Mouse (Mus musculus) lung, embryonic 14.5 days (tissue): ENCODE measurements at regions not wholly inside any gene's neighbourhood (a gene's known extent, or its start where the extent isn't known, plus 50 kb on each side); places are given as distances from the start of the nearest gene placed in this dataset.
A peak's percentile ranks its signal among the peaks of the same experiment; 100 is the strongest.

ENCODE experiments used
- ATAC-seq: fragments of 200-750 bp; cut with Nextera tagmentation; 2 replicates; pipeline ENCODE4 v1.8.0; 2017; ENCODE audit warnings: mild to moderate bottlenecking, moderate TSS enrichment, moderate library complexity; ENCODE audit not compliant: insufficient read depth
- DNase-seq: peaks from one replicate; pipeline ENCODE4 v3.0.0-alpha.2; 2015
- H3K27ac ChIP-seq: fragments of 300-500 bp; sonication (generic); 2 replicates; pipeline ENCODE4 v1.5.1; 2014; ENCODE audit warnings: low read depth, mild to moderate bottlenecking, moderate library complexity
- H3K27me3 ChIP-seq: fragments of 300-500 bp; sonication (generic); 2 replicates; pipeline ENCODE4 v1.6.1; 2014; ENCODE audit warnings: low read length, control low read depth; ENCODE audit not compliant: insufficient read depth
- H3K36me3 ChIP-seq: fragments of 300-500 bp; sonication (generic); 2 replicates; pipeline ENCODE4 v1.6.1; 2014; ENCODE audit warnings: control low read depth; ENCODE audit not compliant: insufficient read depth
- H3K4me1 ChIP-seq: fragments of 300-500 bp; sonication (generic); 2 replicates; pipeline ENCODE4 v1.6.1; 2014; ENCODE audit warnings: antibody characterized with exemption, control low read depth; ENCODE audit not compliant: insufficient read depth
- H3K4me2 ChIP-seq: fragments of 300-500 bp; sonication (generic); 2 replicates; pipeline ENCODE4 v1.6.1; 2014; ENCODE audit warnings: mild to moderate bottlenecking
- H3K4me3 ChIP-seq: fragments of 300-500 bp; sonication (generic); 2 replicates; pipeline ENCODE4 v1.5.1; 2014; ENCODE audit warnings: low read depth, low read length
- H3K9ac ChIP-seq: fragments of 300-500 bp; sonication (generic); 2 replicates; pipeline ENCODE4 v1.6.1; 2014
- H3K9me3 ChIP-seq: fragments of 300-500 bp; sonication (generic); 2 replicates; pipeline ENCODE4 v1.6.1; 2016; ENCODE audit warnings: low read depth, low read length, control low read depth
- CTCF ChIP-seq: IDR thresholded peaks from 2 replicates; pipeline ENCODE4 v1.5.1; 2016; ENCODE audit warnings: antibody characterized with exemption, low read depth
- WGBS: fragments of 180-500 bp; shearing (Covaris S2); extraction: QIAGEN DNeasy Blood & Tissue Kit; methylation state at CpG from one replicate; pipeline ENCODE4 v1.1.7; 2014; 5-methylcytosine and 5-hydroxymethylcytosine counted together

DNA sequence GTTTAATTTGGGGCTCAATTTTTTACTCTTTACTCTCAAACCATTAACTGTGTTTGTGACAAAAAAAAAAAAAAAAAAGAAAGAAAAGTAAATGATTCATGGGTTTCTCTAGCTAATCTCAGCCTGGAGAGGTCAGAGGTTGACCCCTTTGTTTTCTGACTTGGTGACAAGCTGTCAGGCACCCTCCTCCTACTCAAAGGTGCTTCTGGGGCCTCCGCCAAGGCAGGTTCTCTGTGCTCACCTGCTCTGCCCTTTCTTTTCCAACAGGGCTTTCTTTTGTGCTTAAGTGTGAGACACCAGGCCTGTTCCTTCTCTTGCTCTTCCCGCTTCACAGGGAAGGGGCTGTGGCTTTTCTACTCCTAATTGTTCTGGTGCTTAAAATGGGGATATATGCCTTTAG lies 94.7 kb upstream of the Klf13 start:
- no peaks in the 10 kb centered on the region for H3K27me3 ChIP-seq
- no peaks in the 10 kb centered on the region for H3K36me3 ChIP-seq
- no peak overlapping the region for H3K4me2 ChIP-seq
- H3K4me1 ChIP-seq: no peaks in the 10 kb centered on the region
- no peak overlapping the region for H3K4me3 ChIP-seq
- no peak for ATAC-seq
- no peaks in the 10 kb centered on the region for H3K9me3 ChIP-seq
- H3K27ac ChIP-seq: no peak overlapping the region
- no peak for DNase-seq
- TF ChIP-seq CTCF: no peak
- no peak overlapping the region for H3K9ac ChIP-seq
- whole genome bisulfite sequencing: 54% methylated on average over 2 of the region's 2 CpGs

DNA sequence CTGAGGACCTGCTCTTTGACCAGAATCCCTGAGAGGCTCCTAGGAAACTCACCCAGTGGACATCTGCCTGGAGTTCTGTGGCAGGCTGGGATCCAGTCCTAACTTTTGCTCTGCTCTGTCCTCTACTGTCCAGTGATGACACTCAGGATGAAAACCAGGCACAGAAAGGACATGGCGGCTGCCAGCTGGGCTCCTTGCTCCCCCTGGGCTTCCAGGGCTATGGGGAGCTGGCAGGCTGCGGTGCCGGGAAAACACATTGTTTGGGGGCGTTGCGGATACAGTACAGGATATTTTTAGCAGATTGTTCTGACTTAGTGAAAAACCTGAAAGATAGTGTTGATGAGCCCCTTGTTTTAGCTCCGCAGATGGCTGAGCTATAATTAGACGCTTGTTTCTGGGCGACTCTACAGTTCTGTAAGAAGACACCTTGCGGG lies 94.2 kb upstream of the Klf13 start:
- Histone ChIP-seq H3K27me3 (no peaks in the 10 kb centered on the region), H3K4me2 (no peak overlapping the region), H3K9ac (no peak overlapping the region), H3K27ac (no peak overlapping the region), H3K4me3 (no peak overlapping the region), H3K9me3 (no peaks in the 10 kb centered on the region), H3K36me3 (no peaks in the 10 kb centered on the region), H3K4me1 (no peaks in the 10 kb centered on the region)
- ATAC-seq (no peak), DNase-seq (no peak)
- 46% methylated on average over 9 of the region's 9 CpGs for WGBS
- TF ChIP-seq CTCF: no peak

DNA sequence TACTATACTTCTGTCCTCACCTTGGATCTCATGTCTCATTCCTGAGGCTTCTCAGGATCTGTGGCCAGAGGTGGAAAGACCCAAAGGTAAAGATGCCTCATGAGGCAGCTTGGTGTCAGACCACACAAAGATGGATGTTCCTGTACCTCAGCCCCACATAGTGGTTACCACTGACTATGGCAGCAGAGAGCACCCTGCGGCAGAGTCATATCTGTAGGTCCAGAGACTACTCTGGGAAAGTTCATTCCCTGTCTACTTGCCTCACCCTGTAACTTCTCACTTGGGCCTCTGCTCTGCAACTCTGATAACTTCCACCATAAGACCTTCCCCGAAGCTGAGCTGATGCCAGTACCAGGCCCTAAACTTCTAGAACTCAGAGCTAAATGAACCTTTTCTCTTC lies 91.9 kb upstream of the Klf13 start:
- H3K4me1 ChIP-seq: no peaks in the 10 kb centered on the region
- H3K4me3 ChIP-seq: no peak overlapping the region
- H3K36me3 ChIP-seq: no peaks in the 10 kb centered on the region
- no peak overlapping the region for H3K4me2 ChIP-seq
- WGBS: 97% methylated on average over 2 of the region's 2 CpGs
- no peaks in the 10 kb centered on the region for H3K9me3 ChIP-seq
- TF ChIP-seq CTCF: no peak
- ATAC-seq (no peak), DNase-seq (no peak)
- H3K27me3 ChIP-seq: no peaks in the 10 kb centered on the region
- H3K27ac ChIP-seq: no peak overlapping the region
- H3K9ac ChIP-seq: no peak overlapping the region

DNA sequence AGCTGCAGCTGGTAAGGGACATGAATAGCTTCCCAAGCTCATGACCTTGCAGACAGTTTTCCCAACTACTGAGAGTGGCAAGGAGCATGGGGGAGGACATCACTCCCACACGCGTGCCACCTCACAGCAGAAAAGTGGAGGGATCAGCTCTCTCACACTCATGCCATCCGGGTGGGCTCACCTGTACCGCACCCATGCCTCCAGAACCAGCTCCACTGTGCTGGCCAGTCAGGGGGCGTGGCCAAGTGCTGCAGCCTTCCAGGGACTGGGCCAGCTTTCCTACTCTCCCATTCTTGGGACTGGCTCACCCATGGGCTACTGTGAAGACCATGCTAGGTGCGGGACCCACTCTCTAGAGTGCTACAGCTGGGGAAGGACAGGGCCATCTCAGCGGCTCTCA lies 88.4 kb upstream of the Klf13 start:
- no peak for TF ChIP-seq CTCF
- Histone ChIP-seq H3K27ac (no peak overlapping the region), H3K27me3 (no peaks in the 10 kb centered on the region), H3K36me3 (no peaks in the 10 kb centered on the region), H3K4me3 (no peak overlapping the region), H3K4me2 (no peak overlapping the region), H3K9me3 (no peaks in the 10 kb centered on the region), H3K4me1 (no peaks in the 10 kb centered on the region), H3K9ac (no peak overlapping the region)
- no peak for DNase-seq
- ATAC-seq: no peak
- 84% methylated on average over 7 of the region's 7 CpGs for WGBS

DNA sequence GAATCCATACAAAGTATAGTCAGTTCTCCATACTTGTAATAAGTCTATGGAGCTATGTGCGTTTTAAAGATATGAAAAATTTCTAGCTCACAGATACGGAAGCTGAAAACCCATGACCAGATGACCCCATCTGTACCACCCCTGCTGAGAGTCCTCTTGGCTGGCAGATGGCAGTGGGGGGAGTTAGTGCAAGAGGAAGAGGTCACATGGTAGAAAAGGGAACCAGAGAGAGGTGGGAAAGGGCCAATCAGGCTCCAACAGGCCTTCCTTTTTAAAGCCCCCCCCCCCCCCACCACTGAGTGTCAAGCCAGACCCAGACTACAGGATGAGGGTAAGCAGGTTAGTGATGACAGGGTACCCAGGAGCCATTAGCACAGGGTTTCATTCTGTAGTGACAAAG lies 86.4 kb upstream of the Klf13 start:
- Histone ChIP-seq H3K27ac (no peak overlapping the region), H3K36me3 (no peaks in the 10 kb centered on the region), H3K4me3 (no peak overlapping the region), H3K9me3 (no peaks in the 10 kb centered on the region), H3K27me3 (no peaks in the 10 kb centered on the region), H3K4me1 (peaks cover 2% of the 10 kb centered on the region; the same call in 1 of the 2 replicates), H3K4me2 (no peak overlapping the region), H3K9ac (no peak overlapping the region)
- DNase-seq (no peak), ATAC-seq (no peak)
- TF ChIP-seq CTCF: no peak
- WGBS: 81% methylated on average over 2 of the region's 2 CpGs

DNA sequence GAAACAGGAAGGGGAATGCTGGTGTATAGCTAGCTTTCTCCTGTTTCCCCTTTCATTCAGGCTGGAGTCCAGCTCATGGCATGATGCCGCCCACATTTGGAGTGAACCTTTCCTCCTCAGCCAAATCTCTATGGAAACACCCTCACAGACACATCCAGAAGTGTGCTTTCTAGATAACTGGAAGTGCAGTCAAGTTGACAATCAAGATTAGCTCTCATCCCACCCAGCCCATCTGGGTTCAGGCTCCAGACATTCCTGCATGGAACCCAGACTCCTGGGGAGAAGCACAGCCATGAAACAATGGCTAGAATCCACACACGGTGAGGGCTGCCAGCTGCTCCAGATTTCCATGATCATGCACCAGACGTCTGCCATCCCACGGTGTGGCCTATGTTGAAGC lies 85.5 kb upstream of the Klf13 start:
- no peak overlapping the region for H3K4me3 ChIP-seq
- WGBS: 82% methylated on average over 4 of the region's 4 CpGs
- no peak for ATAC-seq
- no peaks in the 10 kb centered on the region for H3K9me3 ChIP-seq
- H3K4me2 ChIP-seq: no peak overlapping the region
- H3K36me3 ChIP-seq: no peaks in the 10 kb centered on the region
- H3K27ac ChIP-seq: no peak overlapping the region
- no peak for TF ChIP-seq CTCF
- H3K27me3 ChIP-seq: no peaks in the 10 kb centered on the region
- peaks cover 2% of the 10 kb centered on the region; the same call in 1 of the 2 replicates for H3K4me1 ChIP-seq
- no peak for DNase-seq
- no peak overlapping the region for H3K9ac ChIP-seq

- no peaks in the 10 kb centered on the region for H3K36me3 ChIP-seq
- ATAC-seq: peak; percentile 65; the same call in 1 of the 2 replicates
- WGBS: 54% methylated on average over 7 of the region's 7 CpGs
Measured at GRCm38 (mm10) chr7:64022711-64023468, 84.2 kb upstream of the Klf13 start.

More at GRCm38 (mm10) chr7:64022711-64023468, 84.2 kb upstream of the Klf13 start:
- H3K4me2 ChIP-seq: no peak overlapping the region
- H3K4me1 ChIP-seq: peaks cover 2% of the 10 kb centered on the region; the same call in 1 of the 2 replicates
- no peaks in the 10 kb centered on the region for H3K27me3 ChIP-seq
- no peak overlapping the region for H3K4me3 ChIP-seq
- no peaks in the 10 kb centered on the region for H3K9me3 ChIP-seq
- H3K9ac ChIP-seq: no peak overlapping the region
- DNase-seq: no peak
- TF ChIP-seq CTCF: no peak
- peak overlapping the region; percentile 36; the same call in 1 of the 2 replicates for H3K27ac ChIP-seq
